ENCODE assay signal across 19 mouse cellular contexts in genomic region chr12:79420605-79421004, GRCm38 (mm10).
A peak's percentile ranks its signal among the peaks of the same experiment; 100 is the strongest.
DNase-seq lines count a peak whose midpoint lies in the region; ATAC-seq and TF ChIP-seq lines count a peak whose summit lies in the region.
"Had no signal": no experiment of that assay in that cellular context is flagged by ENCODE, and none has a peak within 500 bp of the region (broad histone marks: within the 10 kb centered on the region; RNA-seq: fewer than 3 reads in every experiment).

No protein-coding gene starts in this region.

- H3K9me3 ChIP-seq in heart, embryonic 13.5 days = peaks cover 7% of the 10 kb centered on the region; the same call in 1 of the 2 replicates
- H3K9me3 ChIP-seq: forebrain, embryonic 15.5 days; hindbrain, embryonic 15.5 days had no signal

- H3K4me3 ChIP-seq in heart, embryonic 13.5 days = no peak overlapping the region
- H3K4me3 ChIP-seq in myocyte = no peak overlapping the region
- H3K4me3 ChIP-seq: forebrain, embryonic 15.5 days; hindbrain, embryonic 15.5 days had no signal

- WGBS in heart, embryonic 13.5 days = 7% methylated on average over 6 of the region's 6 CpGs

- no peak overlapping the region for H3K9ac ChIP-seq in heart, embryonic 13.5 days
- H3K9ac ChIP-seq: forebrain, embryonic 15.5 days; hindbrain, embryonic 15.5 days had no signal

- TF ChIP-seq POLR2A in myocyte (IDR thresholded peaks at IDR 0.05; ENCODE audit: insufficient read length, low read depth) = no peak

- no peak overlapping the region for H3K27ac ChIP-seq in heart, embryonic 13.5 days (replicated peaks)
- H3K27ac ChIP-seq: forebrain, embryonic 15.5 days; hindbrain, embryonic 15.5 days had no signal

- DNase-seq in heart, adult 8-10 months (ENCODE audit: low spot score) = no peak
- DNase-seq in 3T3-L1 (ENCODE audit: low read depth, low spot score) (peak; percentile 36), NIH3T3 (ENCODE audit: low read depth) (peak; percentile 52)
- DNase-seq in thymus, postnatal 36 days = no peak
- DNase-seq: adrenal gland, postnatal 14 days; cerebellum, adult 11-12 months; cerebellum, adult 9-10 months; cerebellum, postnatal 25 days; gastrocnemius, postnatal 10 days; heart, adult 18-20 months had no signal

- H3K27me3 ChIP-seq in heart, embryonic 13.5 days (replicated peaks) = no peaks in the 10 kb centered on the region
- no peaks in the 10 kb centered on the region for H3K27me3 ChIP-seq in myocyte (ENCODE audit: control insufficient read depth, insufficient read depth, insufficient read length)
- H3K27me3 ChIP-seq: forebrain, embryonic 15.5 days; hindbrain, embryonic 15.5 days; Patski had no signal

- H3K36me3 ChIP-seq in heart, embryonic 13.5 days = no peaks in the 10 kb centered on the region
- no peaks in the 10 kb centered on the region for H3K36me3 ChIP-seq in myocyte (ENCODE audit: control insufficient read depth, insufficient read depth)
- H3K36me3 ChIP-seq: forebrain, embryonic 15.5 days; hindbrain, embryonic 15.5 days had no signal

- no peak overlapping the region for H3ac ChIP-seq in myocyte (ENCODE audit: control insufficient read depth, insufficient read length)

- H3K79me2 ChIP-seq in myocyte (ENCODE audit: control insufficient read depth, insufficient read depth) = no peaks in the 10 kb centered on the region

- peak overlapping the region; percentile 24; the same call in 1 of the 2 replicates for H3K4me2 ChIP-seq in heart, embryonic 13.5 days
- peak overlapping the region; percentile 40 for H3K4me2 ChIP-seq in myocyte (ENCODE audit: low read depth)
- H3K4me2 ChIP-seq: forebrain, embryonic 15.5 days; heart, embryonic 11.5 days; hindbrain, embryonic 15.5 days had no signal

- no peak for ATAC-seq in heart, embryonic 13.5 days (ENCODE audit: extremely low read depth, insufficient number of reproducible peaks, low FRiP score, low TSS enrichment)
- ATAC-seq: activated CD4-positive, CD25-positive, alpha-beta regulatory T cell, adult 4 months; CD4-positive, CD25-positive, alpha-beta regulatory T cell, adult 4 months; forebrain, embryonic 15.5 days; intestine, embryonic 16.5 days; Patski had no signal

- H3K4me1 ChIP-seq in heart, embryonic 13.5 days = peaks cover 14% of the 10 kb centered on the region
- H3K4me1 ChIP-seq: forebrain, embryonic 15.5 days; hindbrain, embryonic 15.5 days had no signal

TF ChIP-seq in myocyte, 11 proteins besides CTCF, POLR2A, EP300 and RAD21:
- no peak for TF ChIP-seq TCF12 (IDR thresholded peaks at IDR 0.05; ENCODE audit: insufficient read depth, poor library complexity, severe bottlenecking)
- no peak for TF ChIP-seq REST (IDR thresholded peaks at IDR 0.05; ENCODE audit: insufficient read depth, insufficient read length)
- no peak for TF ChIP-seq CEBPB (IDR thresholded peaks at IDR 0.05; ENCODE audit: insufficient read depth, poor library complexity, severe bottlenecking)
- no peak for TF ChIP-seq USF1 (IDR thresholded peaks at IDR 0.05; ENCODE audit: low read depth)
- TF ChIP-seq MYOD1 (IDR thresholded peaks at IDR 0.05; ENCODE audit: control insufficient read depth in 1 of 3, insufficient read length in 2 of 3, low read depth in 2 of 3) = no peak
- TF ChIP-seq POLR2AphosphoS2 (IDR thresholded peaks at IDR 0.05; ENCODE audit: insufficient read length, low read depth) = no peak
- no peak for TF ChIP-seq MYOG (IDR thresholded peaks at IDR 0.05; ENCODE audit: control insufficient read depth in 1 of 3, insufficient read depth in 1 of 3, insufficient read length in 2 of 3, low read depth in 2 of 3)
- TF ChIP-seq SRF (IDR thresholded peaks at IDR 0.05; ENCODE audit: control insufficient read depth, insufficient read length, low read depth) = no peak
- TF ChIP-seq TCF3 (IDR thresholded peaks at IDR 0.05; ENCODE audit: insufficient read length, low read depth) = no peak
- no peak for TF ChIP-seq E2F4 (IDR thresholded peaks at IDR 0.05; ENCODE audit: insufficient read depth)
- no peak for TF ChIP-seq MAX (IDR thresholded peaks at IDR 0.05; ENCODE audit: low read depth)

Comparison
In these comparisons a context has a peak if more than half of its experiments do, and no peak if none do; other contexts are left out.
1. DNase-seq: peak in 3T3-L1 (single experiment) and NIH3T3 (single experiment); none in heart, adult 8-10 months (single experiment) and thymus, postnatal 36 days (0 of 2).